Mouse (Mus musculus): ENCODE data around the gene Arpc1a. TPM values are rescaled to one million over a fixed set of nuclear protein-coding genes. Genes with fewer than 3 reads are reported as not detected.
"Not testable (repeated sequence)": the region's sequence is repeated elsewhere in the genome, so short reads cannot be mapped to it uniquely, and the experiment has no call there.

Gene Arpc1a
- 100 to 1,000 TPM; 102 to 106 TPM for total RNA-seq (2021)
- long read RNA-seq, experiment 1, transcript Arpc1a-201 (10 exons, 1,632 nt), result major isoform, 170 of 230 reads
- long read RNA-seq, experiment 1, partial matches to known transcripts, result 49 of 230 reads
- long read RNA-seq, experiment 1, other reads (novel, unspliced or antisense), result 11 of 230 reads
- long read RNA-seq, experiment 2, transcript Arpc1a-201 (10 exons, 1,632 nt), result major isoform, 63 of 117 reads
- long read RNA-seq, experiment 2, partial matches to known transcripts, result 50 of 117 reads
- long read RNA-seq, experiment 2, other reads (novel, unspliced or antisense), result 3 of 117 reads

GRCm38 (mm10) chr5:145083632-145084451 is at the start of gene Arpc1a, which contains the start of gene Kpna7:
Arpc1a (plus strand) TSS chr5:145083830.
Kpna7 (minus strand) TSS chr5:145084030.
- DNase-seq, result peak; percentile 97

GRCm38 (mm10) chr5:145041628-145042027 is 42.0 kb upstream of the Arpc1a start:
- DNase-seq, result peak; percentile 35

- not testable (repeated sequence) for DNase-seq
These were observed 40.9 kb upstream of the Arpc1a start, which contains the start of gene 1700018F24Rik for GRCm38 (mm10) chr5:145042690-145043089. 1700018F24Rik (plus strand) TSS chr5:145042990.

- DNase-seq, result not testable (repeated sequence)
These were observed 29.4 kb upstream of the Arpc1a start for GRCm38 (mm10) chr5:145054187-145054586.

GRCm38 (mm10) chr5:145057907-145058306 is 25.7 kb upstream of the Arpc1a start:
- DNase-seq, result no peak

GRCm38 (mm10) chr5:145058722-145059121 is 24.9 kb upstream of the Arpc1a start:
- DNase-seq, result peak; percentile 15

- DNase-seq, result no peak
These were observed 24.1 kb upstream of the Arpc1a start for GRCm38 (mm10) chr5:145059524-145059923.

GRCm38 (mm10) chr5:145064765-145065340 is 18.8 kb upstream of the Arpc1a start:
- no peak for DNase-seq

GRCm38 (mm10) chr5:145068863-145069262 is 14.8 kb upstream of the Arpc1a start:
- DNase-seq, result no peak

- DNase-seq, result peak; percentile 85
These were observed 13.9 kb upstream of the Arpc1a start for GRCm38 (mm10) chr5:145069707-145070106.

- DNase-seq, result no peak
These were observed 12.3 kb upstream of the Arpc1a start for GRCm38 (mm10) chr5:145071342-145071741.

GRCm38 (mm10) chr5:145075081-145075480 is 8.5 kb upstream of the Arpc1a start:
- DNase-seq, result no peak

- no peak for DNase-seq
These were observed 1.6 kb upstream of the Arpc1a start for GRCm38 (mm10) chr5:145081866-145082613.

GRCm38 (mm10) chr5:145083201-145083600 is 429 bp upstream of the Arpc1a start:
- not testable (repeated sequence) for DNase-seq

GRCm38 (mm10) chr5:145084822-145085221 is 1.2 kb downstream of the Arpc1a start:
- no peak for DNase-seq

GRCm38 (mm10) chr5:145088186-145088585 is 4.6 kb downstream of the Arpc1a start:
- no peak for DNase-seq

- DNase-seq, result no peak
These were observed 6.2 kb downstream of the Arpc1a start for GRCm38 (mm10) chr5:145089878-145090277.

GRCm38 (mm10) chr5:145096195-145096594 is 12.6 kb downstream of the Arpc1a start:
- no peak for DNase-seq

GRCm38 (mm10) chr5:145098340-145098821 is 14.8 kb downstream of the Arpc1a start:
- DNase-seq, result no peak

- DNase-seq, result no peak
These were observed 17.3 kb downstream of the Arpc1a start for GRCm38 (mm10) chr5:145100960-145101359.

GRCm38 (mm10) chr5:145101451-145101850 is 17.8 kb downstream of the Arpc1a start:
- DNase-seq, result not testable (repeated sequence)

- no peak for DNase-seq
These were observed 19.1 kb downstream of the Arpc1a start for GRCm38 (mm10) chr5:145102706-145103105.
